Mouse (Mus musculus): ENCODE results near the gene Tigd3. TPM values are rescaled to one million over a fixed set of nuclear protein-coding genes. Genes with fewer than 3 reads are reported as not detected.

The Tigd3 gene
- polyA plus RNA-seq, 1 experiment, result 4.0 TPM

DNA sequence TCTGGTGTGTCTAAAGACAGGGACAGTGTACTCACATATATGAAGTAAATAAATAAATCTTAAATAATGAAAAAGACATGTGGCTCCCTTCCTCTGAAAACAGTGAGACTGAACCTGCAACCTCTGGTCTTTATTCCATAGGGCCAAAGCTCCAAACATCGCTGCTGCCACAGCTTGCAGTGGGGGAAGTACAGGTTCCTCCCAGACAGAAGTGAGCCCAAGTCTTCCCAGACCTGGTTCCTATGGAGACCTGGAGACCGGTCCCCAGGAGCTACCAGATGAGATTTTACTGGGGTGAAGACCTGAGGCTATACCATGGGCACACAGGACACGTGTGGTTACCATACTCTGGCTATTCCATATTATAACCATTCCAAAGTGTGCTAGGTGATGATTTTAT lies 43.1 kb downstream of the Tigd3 start:
- no peak overlapping the region for H3K4me3 ChIP-seq (ENCODE audit: control insufficient read depth, insufficient read depth, low read length)
- no peak for TF ChIP-seq POLR2A (IDR thresholded peaks at IDR 0.05; ENCODE audit: control insufficient read depth, extremely low read depth, insufficient read depth, low read length, poor library complexity)
- no peak for TF ChIP-seq CTCF (IDR thresholded peaks at IDR 0.05; ENCODE audit: borderline replicate concordance, control insufficient read depth, extremely low read depth, insufficient read depth, low read length, poor library complexity)
- 87% methylated on average over 3 of the region's 3 CpGs for WGBS
- peaks cover 34% of the 10 kb centered on the region for H3K36me3 ChIP-seq (ENCODE audit: control insufficient read depth, insufficient read depth, low read length)
- no peak for DNase-seq
- no peak overlapping the region for H3K27ac ChIP-seq (ENCODE audit: control insufficient read depth, insufficient read depth, low read length)
- H3K27me3 ChIP-seq (ENCODE audit: control insufficient read depth, insufficient read depth, low read length), result no peaks in the 10 kb centered on the region
- peaks cover 44% of the 10 kb centered on the region for H3K4me1 ChIP-seq (replicated peaks; ENCODE audit: control insufficient read depth, insufficient read depth, low read length)

DNA sequence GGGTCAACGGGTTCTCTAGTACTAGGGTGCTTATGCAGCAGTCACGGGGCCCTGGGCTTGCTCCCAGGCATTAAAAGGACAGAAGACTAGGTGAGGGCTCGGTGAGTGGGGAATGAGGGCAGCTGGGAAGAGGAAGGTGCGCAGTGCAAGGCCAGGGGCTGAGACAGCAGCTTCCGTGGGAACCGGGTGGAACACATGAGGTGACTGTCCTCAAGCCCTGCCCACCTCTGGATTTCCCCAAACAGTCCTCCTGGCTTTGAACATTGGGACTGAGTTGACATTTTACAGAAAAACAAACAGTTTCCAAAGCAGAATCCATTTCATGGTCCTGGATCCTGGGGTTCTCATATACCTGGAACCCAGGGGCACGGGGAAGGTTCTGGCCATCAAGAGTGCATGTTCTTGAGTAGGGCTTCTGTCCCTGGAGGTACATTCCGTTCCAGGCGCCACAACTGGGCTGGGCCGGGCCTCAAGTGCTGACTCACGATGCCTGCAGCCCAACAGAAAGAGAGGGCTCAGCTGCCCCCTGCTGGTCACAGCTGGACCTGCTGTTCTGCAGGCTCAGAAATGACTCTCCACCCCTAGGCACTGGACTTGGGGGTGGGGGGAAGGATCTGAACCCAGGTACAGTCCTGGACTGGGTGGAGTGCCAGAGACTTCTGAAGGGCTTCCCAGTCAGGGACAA lies 44.0 kb downstream of the Tigd3 start:
- Histone ChIP-seq H3K27ac (ENCODE audit: control insufficient read depth, insufficient read depth, low read length) (peak overlapping the region; percentile 39; the same call in 1 of the 2 replicates), H3K27me3 (ENCODE audit: control insufficient read depth, insufficient read depth, low read length) (no peaks in the 10 kb centered on the region), H3K36me3 (ENCODE audit: control insufficient read depth, insufficient read depth, low read length) (peaks cover 25% of the 10 kb centered on the region), H3K4me1 (replicated peaks; ENCODE audit: control insufficient read depth, insufficient read depth, low read length) (peaks cover 44% of the 10 kb centered on the region), H3K4me3 (ENCODE audit: control insufficient read depth, insufficient read depth, low read length) (no peak overlapping the region)
- TF ChIP-seq POLR2A (IDR thresholded peaks at IDR 0.05; ENCODE audit: control insufficient read depth, extremely low read depth, insufficient read depth, low read length, poor library complexity), result no peak; the same call in 1 of the 2 replicates
- TF ChIP-seq CTCF (IDR thresholded peaks at IDR 0.05; ENCODE audit: borderline replicate concordance, control insufficient read depth, extremely low read depth, insufficient read depth, low read length, poor library complexity), result peak; percentile 99
- WGBS, result 10% methylated on average over 11 of the region's 11 CpGs
- DNase-seq, result peak; percentile 91

GRCm38 (mm10) chr19:5848826-5849672 lies 44.9 kb downstream of the Tigd3 start:
- WGBS, result 27% methylated on average over 13 of the region's 13 CpGs
- H3K27ac ChIP-seq (ENCODE audit: control insufficient read depth, insufficient read depth, low read length), result peak overlapping the region; percentile 39; the same call in 1 of the 2 replicates
- H3K27me3 ChIP-seq (ENCODE audit: control insufficient read depth, insufficient read depth, low read length), result no peaks in the 10 kb centered on the region
- H3K4me1 ChIP-seq (replicated peaks; ENCODE audit: control insufficient read depth, insufficient read depth, low read length), result peaks cover 44% of the 10 kb centered on the region
- DNase-seq, result no peak
- no peak overlapping the region for H3K4me3 ChIP-seq (ENCODE audit: control insufficient read depth, insufficient read depth, low read length)
- H3K36me3 ChIP-seq (ENCODE audit: control insufficient read depth, insufficient read depth, low read length), result peaks cover 19% of the 10 kb centered on the region
- TF ChIP-seq POLR2A (IDR thresholded peaks at IDR 0.05; ENCODE audit: control insufficient read depth, extremely low read depth, insufficient read depth, low read length, poor library complexity), result no peak
- TF ChIP-seq CTCF (IDR thresholded peaks at IDR 0.05; ENCODE audit: borderline replicate concordance, control insufficient read depth, extremely low read depth, insufficient read depth, low read length, poor library complexity), result no peak

DNA sequence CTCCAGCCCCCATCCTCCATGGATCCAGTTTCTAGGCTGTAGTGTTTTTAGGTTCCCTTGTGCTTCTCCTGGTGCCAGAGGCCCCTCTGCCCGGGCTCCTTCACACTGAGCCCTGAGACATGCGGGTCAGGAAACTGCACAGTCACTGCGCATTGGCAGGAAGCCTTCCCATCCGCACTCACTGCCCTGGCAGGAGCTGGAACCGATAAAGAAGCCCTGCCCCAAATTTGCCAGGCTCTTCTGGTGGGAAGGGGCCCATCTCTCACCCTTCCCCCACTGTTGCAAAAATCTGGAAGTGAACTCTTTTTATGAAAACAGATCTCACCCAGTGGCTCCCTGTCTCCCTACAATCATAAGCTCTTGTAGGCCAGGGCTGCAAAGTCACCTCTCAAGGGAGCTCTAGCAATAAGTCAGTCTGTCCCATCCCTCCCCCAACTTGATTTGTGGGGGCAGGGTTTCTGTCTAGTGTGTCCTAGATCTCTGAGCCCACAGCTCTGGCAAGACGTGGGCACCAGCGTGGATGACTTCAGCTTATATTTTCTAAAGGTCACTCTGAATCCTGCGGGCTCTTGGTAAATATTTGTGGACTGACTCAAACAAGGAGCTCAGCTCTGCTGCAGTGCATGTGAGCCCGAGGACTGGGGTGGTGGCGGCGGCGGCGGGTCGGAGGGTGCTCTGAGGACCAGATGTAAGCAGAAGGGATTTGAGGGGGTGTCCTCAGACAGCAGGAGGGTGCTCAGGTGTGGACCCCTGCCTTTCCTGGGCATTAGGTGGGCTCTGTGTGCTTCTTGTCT lies 45.7 kb downstream of the Tigd3 start:
- TF ChIP-seq POLR2A (IDR thresholded peaks at IDR 0.05; ENCODE audit: control insufficient read depth, extremely low read depth, insufficient read depth, low read length, poor library complexity) (no peak), CTCF (IDR thresholded peaks at IDR 0.05; ENCODE audit: borderline replicate concordance, control insufficient read depth, extremely low read depth, insufficient read depth, low read length, poor library complexity) (no peak)
- Histone ChIP-seq H3K27me3 (ENCODE audit: control insufficient read depth, insufficient read depth, low read length) (no peaks in the 10 kb centered on the region), H3K36me3 (ENCODE audit: control insufficient read depth, insufficient read depth, low read length) (peaks cover 15% of the 10 kb centered on the region), H3K4me3 (ENCODE audit: control insufficient read depth, insufficient read depth, low read length) (no peak overlapping the region), H3K4me1 (replicated peaks; ENCODE audit: control insufficient read depth, insufficient read depth, low read length) (peaks cover 50% of the 10 kb centered on the region), H3K27ac (ENCODE audit: control insufficient read depth, insufficient read depth, low read length) (peak overlapping the region; percentile 99; the same call in 1 of the 2 replicates)
- 46% methylated on average over 14 of the region's 14 CpGs for WGBS
- DNase-seq, result peak; percentile 50

- DNase-seq, result peak; percentile 17
- 68% methylated on average over 4 of the region's 4 CpGs for WGBS
- Histone ChIP-seq H3K4me3 (ENCODE audit: control insufficient read depth, insufficient read depth, low read length) (no peak overlapping the region), H3K4me1 (replicated peaks; ENCODE audit: control insufficient read depth, insufficient read depth, low read length) (peaks cover 55% of the 10 kb centered on the region), H3K27ac (ENCODE audit: control insufficient read depth, insufficient read depth, low read length) (peak overlapping the region; percentile 99), H3K36me3 (ENCODE audit: control insufficient read depth, insufficient read depth, low read length) (peaks cover 9% of the 10 kb centered on the region), H3K27me3 (ENCODE audit: control insufficient read depth, insufficient read depth, low read length) (no peaks in the 10 kb centered on the region)
- TF ChIP-seq CTCF (IDR thresholded peaks at IDR 0.05; ENCODE audit: borderline replicate concordance, control insufficient read depth, extremely low read depth, insufficient read depth, low read length, poor library complexity), result no peak
- TF ChIP-seq POLR2A (IDR thresholded peaks at IDR 0.05; ENCODE audit: control insufficient read depth, extremely low read depth, insufficient read depth, low read length, poor library complexity), result no peak
These were observed 46.6 kb downstream of the Tigd3 start for GRCm38 (mm10) chr19:5847306-5847796.
